Mouse (Mus musculus): ENCODE data around the gene Vipr2.

DNA sequence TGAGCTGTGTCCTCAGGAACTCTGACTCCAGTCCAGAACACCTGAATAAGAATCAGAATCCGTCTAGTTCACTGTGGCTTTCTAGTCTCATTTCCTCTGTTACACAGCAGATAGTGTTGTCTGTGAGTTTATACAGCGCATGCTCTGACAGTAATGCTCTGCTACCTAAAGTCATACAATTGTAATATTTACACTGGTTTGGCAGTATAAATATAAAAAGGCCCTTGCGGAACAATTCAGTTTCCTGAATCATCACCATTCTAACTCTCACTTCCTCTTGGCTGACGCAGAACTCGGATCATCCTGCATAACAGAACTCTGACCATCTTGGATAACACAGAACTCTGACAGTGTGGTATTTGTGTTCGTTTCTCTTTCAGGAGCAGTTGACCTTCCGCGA lies 23.2 kb upstream of the Vipr2 start:
- TF ChIP-seq CTCF (conservative IDR thresholded peaks at IDR 0.05; ENCODE audit: low read length) (no peak), POU5F1 (IDR thresholded peaks at IDR 0.05; ENCODE audit: borderline replicate concordance, low read length) (no peak)
